Comparison of ENCODE assay signal across 19 mouse cellular contexts in the genomic region with DNA sequence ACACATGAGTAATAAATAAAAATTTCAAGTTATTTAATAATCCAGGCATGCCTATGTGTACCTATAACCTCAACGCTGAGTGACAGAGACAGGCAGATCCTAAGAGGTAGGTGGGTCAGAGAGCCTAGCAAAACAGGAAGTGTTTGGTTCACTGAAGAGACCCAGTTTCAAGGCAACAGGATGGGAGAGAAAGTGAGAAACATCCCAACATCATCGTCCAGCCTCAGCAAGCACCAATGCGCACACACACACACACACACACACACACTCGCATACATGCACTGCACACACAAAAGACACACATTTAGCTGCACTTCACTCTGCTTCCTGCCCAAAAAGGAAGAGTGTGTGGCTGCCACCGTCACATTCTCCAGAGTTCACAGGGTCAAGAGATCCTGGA. TPM values are rescaled to one million over a fixed set of nuclear protein-coding genes. Genes with fewer than 3 reads are reported as not detected.
A peak's percentile ranks its signal among the peaks of the same experiment; 100 is the strongest.
DNase-seq lines count a peak whose midpoint lies in the region; ATAC-seq lines count a peak whose summit lies in the region.
"Had no signal": no experiment of that assay in that cellular context is flagged by ENCODE, and none has a peak within 500 bp of the region (broad histone marks: within the 10 kb centered on the region; RNA-seq: fewer than 3 reads in every experiment).

No protein-coding gene starts in this region.

- peaks cover 10% of the 10 kb centered on the region for H3K4me1 ChIP-seq in kidney, embryonic 15.5 days

- WGBS in kidney, embryonic 15.5 days, result 68% methylated on average over 5 of the region's 5 CpGs

- peak; percentile 34; the same call in 1 of the 2 replicates for ATAC-seq in kidney, embryonic 15.5 days (replicated peaks; ENCODE audit: low FRiP score)
- ATAC-seq in common myeloid progenitor, adult 5-6 weeks (replicated peaks; ENCODE audit: low read depth, poor library complexity, severe bottlenecking), result peak; percentile 44

- H3K9ac ChIP-seq in kidney, embryonic 15.5 days, result no peak overlapping the region

- no peak overlapping the region for H3K4me3 ChIP-seq in kidney, embryonic 15.5 days (replicated peaks)
- H3K4me3 ChIP-seq: embryonic facial prominence, embryonic 10.5 days; hindbrain, embryonic 10.5 days; midbrain, embryonic 10.5 days had no signal

- H3K27ac ChIP-seq in kidney, embryonic 15.5 days, result no peak overlapping the region
- H3K27ac ChIP-seq: embryonic facial prominence, embryonic 10.5 days; hindbrain, embryonic 10.5 days; midbrain, embryonic 10.5 days; stomach, postnatal 0 days had no signal

- no peak for DNase-seq in kidney, postnatal 10 days
- DNase-seq in naive thymus-derived CD4-positive, alpha-beta T cell, adult 2 months (ENCODE audit: low read depth), result peak; percentile 65
- DNase-seq in embryo, embryonic 10.5 days (ENCODE audit: low spot score), result no peak
- DNase-seq in spleen, adult 12 weeks (ENCODE audit: low spot score), result no peak
- DNase-seq in cerebellum, adult 11 months, result no peak
- DNase-seq: adrenal gland, adult 8-10 months; cerebellum, postnatal 14 days; gastrocnemius, postnatal 10 days; kidney, adult 8-10 months; kidney, postnatal 36 days; lung, adult 2 months; retina, postnatal 1 day had no signal

- H3K27me3 ChIP-seq in kidney, embryonic 15.5 days, result no peaks in the 10 kb centered on the region

- 0 out of 2 replicates have a peak, but pooled peaks cover 12% of the 10 kb centered on the region for H3K36me3 ChIP-seq in kidney, embryonic 15.5 days
- H3K36me3 ChIP-seq: midbrain, embryonic 10.5 days had no signal

- no peak overlapping the region for H3K4me2 ChIP-seq in kidney, embryonic 15.5 days
- H3K4me2 ChIP-seq: liver, embryonic 11.5 days had no signal

- no peaks in the 10 kb centered on the region for H3K9me3 ChIP-seq in kidney, embryonic 15.5 days (replicated peaks)
- H3K9me3 ChIP-seq: embryonic facial prominence, embryonic 10.5 days; hindbrain, embryonic 10.5 days; midbrain, embryonic 10.5 days had no signal

RNA-seq across cellular contexts. Expression of a gene that starts 27.7 kb away (rescaled TPM):
- 85.2 and 86.1 TPM in 2 replicates for polyA plus RNA-seq in kidney, embryonic 15.5 days (2015; fragmentation: Nextera tagmentation; extraction: Ambion mirVana)
- 45.9 and 46.5 TPM in 2 replicates for total RNA-seq in common myeloid progenitor, adult 5-6 weeks (2017)
